ENCODE assay signal across 19 mouse cellular contexts in the genomic region with DNA sequence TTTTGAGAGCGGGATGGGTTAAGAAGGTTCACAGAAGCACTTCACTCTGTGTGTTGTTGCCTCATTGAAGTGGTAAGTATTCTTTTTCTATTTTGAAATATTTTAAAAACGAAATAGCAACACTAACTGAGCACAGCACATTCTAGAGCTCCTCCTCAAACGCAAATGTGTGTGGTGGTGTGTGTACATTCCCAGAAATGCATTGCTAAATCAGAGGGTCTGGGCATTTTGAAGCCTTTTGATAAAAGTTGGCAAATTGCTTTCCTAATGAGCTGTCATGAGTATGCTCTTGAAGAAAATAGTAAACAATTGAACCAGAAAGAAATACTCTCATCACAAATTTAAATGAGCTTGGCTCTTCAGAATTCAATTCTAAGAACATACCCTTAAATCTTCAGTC.
"Had no signal": no experiment of that assay in that cellular context is flagged by ENCODE, and none has a peak within 500 bp of the region (broad histone marks: within the 10 kb centered on the region; RNA-seq: fewer than 3 reads in every experiment).

No protein-coding gene starts in this region.

- H3K27me3 ChIP-seq: liver, embryonic 12.5 days; midbrain, embryonic 12.5 days; neural tube, embryonic 13.5 days; neural tube, embryonic 15.5 days had no signal

- DNase-seq: lung, postnatal 14 days; lung, postnatal 4 days; midbrain, embryonic 14.5 days; retina, postnatal 1 day; right cerebral cortex, adult 18-20 months; right cerebral cortex, postnatal 25 days; right cerebral cortex, postnatal 4 days; spleen, adult 18-20 months; thymus, adult 18-20 months; thymus, postnatal 14 days; thymus, postnatal 36 days had no signal

- H3K4me2 ChIP-seq: liver, embryonic 12.5 days; midbrain, embryonic 12.5 days; neural tube, embryonic 13.5 days; neural tube, embryonic 15.5 days had no signal

- H3K4me3 ChIP-seq: liver, embryonic 12.5 days; midbrain, embryonic 10.5 days; midbrain, embryonic 12.5 days; myocyte; neural tube, embryonic 13.5 days; neural tube, embryonic 15.5 days had no signal

- H3K9ac ChIP-seq: liver, embryonic 12.5 days; liver, embryonic 14.5 days; midbrain, embryonic 12.5 days; neural tube, embryonic 13.5 days; neural tube, embryonic 15.5 days had no signal

- H3K27ac ChIP-seq: liver, embryonic 12.5 days; liver, embryonic 14.5 days; midbrain, embryonic 10.5 days; midbrain, embryonic 12.5 days; neural tube, embryonic 13.5 days; neural tube, embryonic 15.5 days had no signal

- H3K4me1 ChIP-seq: liver, embryonic 12.5 days; midbrain, embryonic 10.5 days; midbrain, embryonic 12.5 days; neural tube, embryonic 13.5 days; neural tube, embryonic 15.5 days had no signal

- ATAC-seq: liver, embryonic 12.5 days; midbrain, embryonic 16.5 days had no signal

- H3K36me3 ChIP-seq: liver, embryonic 12.5 days; midbrain, embryonic 10.5 days; midbrain, embryonic 12.5 days; neural tube, embryonic 13.5 days; neural tube, embryonic 15.5 days had no signal

- H3K9me3 ChIP-seq: liver, embryonic 12.5 days; midbrain, embryonic 10.5 days; midbrain, embryonic 12.5 days; neural tube, embryonic 13.5 days; neural tube, embryonic 15.5 days had no signal
